Mouse (Mus musculus): ENCODE data around the gene Eif6.

DNA sequence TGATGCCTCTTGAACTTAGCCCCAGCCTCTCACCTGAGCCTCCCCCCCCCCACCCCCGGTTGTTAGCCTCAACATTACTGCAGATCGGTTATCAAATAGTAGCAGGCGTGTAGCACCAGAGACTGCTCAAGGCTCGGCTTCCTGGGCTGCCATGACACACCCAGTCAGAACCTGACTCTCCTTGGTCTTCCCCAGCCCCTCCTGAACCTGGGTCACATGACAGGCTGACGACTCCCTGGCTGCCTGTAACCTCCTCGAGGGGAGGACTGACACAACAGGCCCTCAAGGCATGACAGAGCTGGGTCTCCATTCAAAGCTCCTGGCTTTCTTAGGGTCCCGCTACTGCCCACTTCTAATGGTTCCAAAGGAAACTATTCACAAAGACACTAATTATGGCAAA lies 22.7 kb upstream of the Eif6 start:
- TF ChIP-seq TCF12 (IDR thresholded peaks at IDR 0.05; ENCODE audit: insufficient read depth, poor library complexity, severe bottlenecking) (no peak), MYOG (IDR thresholded peaks at IDR 0.05; ENCODE audit: control insufficient read depth in 1 of 3, insufficient read depth in 1 of 3, insufficient read length in 2 of 3, low read depth in 2 of 3) (no peak), MAX (IDR thresholded peaks at IDR 0.05; ENCODE audit: low read depth) (no peak)
